Mouse (Mus musculus) natural killer cell, adult 2 months (primary cell): Measurements from ENCODE around the gene Mybbp1a.

Experiments
- DNase-seq, 2 experiments: peaks; one replicate each; pipeline ENCODE4 v3.0.0; 2022; ENCODE audit warnings: low spot score in 2 of 2

The Mybbp1a gene

DNA sequence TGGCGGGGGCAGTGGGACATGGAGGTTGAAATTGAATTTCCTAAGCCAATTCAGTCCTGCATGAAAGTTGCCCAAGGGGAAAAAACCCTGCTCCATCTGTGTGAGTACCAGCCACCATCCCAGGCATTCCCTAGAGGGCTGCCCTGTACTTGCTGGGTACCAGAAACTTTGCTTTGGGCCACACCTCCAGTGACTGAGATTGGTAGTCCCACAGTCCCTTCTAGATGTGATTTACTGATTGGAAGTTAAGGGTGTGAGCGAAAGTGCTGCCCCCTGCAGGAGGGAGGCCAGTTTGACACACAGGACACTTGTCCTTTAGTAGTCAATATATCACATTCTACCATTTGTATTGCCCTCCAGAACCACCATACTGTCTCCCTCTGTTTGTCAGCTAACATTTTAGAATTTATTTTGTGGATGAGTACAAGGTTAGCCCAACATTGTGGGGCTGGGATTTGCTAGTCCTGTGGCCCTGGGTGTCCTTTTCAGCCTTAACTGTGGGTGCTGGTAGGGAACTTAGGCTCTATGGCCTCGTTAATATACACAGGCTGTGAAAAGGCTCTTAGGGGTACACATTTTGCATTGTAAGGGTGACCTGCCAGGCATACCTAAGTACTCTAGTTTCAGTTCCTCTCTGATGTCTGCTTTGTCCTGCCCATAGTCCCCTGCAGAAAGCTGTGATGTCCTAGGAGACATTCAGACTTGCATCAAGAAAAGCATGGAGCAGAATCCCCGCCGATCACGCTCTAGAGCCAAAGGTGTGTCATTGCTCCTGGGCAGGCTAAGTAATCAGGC, 5.4 kb downstream of the Mybbp1a start:
- DNase-seq = peak; percentile 54 to 79

DNA sequence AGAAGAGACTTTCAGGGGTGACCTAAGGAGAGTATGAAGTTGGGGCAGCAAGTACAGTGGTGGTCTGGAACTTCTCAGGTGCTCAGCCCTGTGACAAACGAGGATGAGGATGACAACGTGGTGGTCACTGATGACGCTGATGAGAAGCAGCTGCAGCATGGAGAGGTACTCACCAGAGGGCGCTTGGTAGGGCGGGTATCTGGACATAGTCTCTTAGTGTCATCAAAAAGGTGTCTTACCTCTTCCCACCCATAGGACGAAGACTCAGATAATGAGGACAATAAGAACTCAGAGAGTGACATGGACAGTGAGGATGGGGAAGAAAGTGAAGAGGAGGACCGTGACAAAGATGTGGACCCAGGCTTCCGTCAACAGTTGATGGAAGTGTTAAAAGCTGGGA, 6.3 kb downstream of the Mybbp1a start:
- DNase-seq = no peak

DNA sequence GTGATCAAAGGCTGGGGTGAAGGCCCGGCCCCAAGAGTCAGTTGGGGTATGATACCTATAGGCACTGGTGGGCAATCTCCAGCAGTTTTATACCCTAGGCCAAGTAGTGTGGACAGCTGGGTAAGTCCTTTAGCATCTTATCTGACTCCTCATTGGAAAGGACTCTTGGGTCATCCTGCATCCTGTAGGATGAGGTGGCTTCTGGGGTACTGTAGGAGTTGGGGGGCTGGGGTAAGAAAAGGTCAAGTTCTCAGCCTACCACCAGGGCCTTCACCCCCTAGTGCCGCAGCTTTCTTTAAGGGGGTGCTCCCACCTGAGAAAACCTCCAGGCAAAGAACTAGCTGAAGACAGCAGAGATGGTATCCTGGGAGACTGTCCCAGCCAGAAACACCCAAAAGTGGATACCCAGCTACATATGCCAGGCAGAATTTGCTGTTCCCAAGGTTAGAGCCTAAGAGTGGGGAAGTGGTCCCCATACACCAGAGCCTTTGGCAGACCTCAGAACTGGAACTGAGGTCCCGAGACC, 11.0 kb downstream of the Mybbp1a start:
- DNase-seq = no peak

DNA sequence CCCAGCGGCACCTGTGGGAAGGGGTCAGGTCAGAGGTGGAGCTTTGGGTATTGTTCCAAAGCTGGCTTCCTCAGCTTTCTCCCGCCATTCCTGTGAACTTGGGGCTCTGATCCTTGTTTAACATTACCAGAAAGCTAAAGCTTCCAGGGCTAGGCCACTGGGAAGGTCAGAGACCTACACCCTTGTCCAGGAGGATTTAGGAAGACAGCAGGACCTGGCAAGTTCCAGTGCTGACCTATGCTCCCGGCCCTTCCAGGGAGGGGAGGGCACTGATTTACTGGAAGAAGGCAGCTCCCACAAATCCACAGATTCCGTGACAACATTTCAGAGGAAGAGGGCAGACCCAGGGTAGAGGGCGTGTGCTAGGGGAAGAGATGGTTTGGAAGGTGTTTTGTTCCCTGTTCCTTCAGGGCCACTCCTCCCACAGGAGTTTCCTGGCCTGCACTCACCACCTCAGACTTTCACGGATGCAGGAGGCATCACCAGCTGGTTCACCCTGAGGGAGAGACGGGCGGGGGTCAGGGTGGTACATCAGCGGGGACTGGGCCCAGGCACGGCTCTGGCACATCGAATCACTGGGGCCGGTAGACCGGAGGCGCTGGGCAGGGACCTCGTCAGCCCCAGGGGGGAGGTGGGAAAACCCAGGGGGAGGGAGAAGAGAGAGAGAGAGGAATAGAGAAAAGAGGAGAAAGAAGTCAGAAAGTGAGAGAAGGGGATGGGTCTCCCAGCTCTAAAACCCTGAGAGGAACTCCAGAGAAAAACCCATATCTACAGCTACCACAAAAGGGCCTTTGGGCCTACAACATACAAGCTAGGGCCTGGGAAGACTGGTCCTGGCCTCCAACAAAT, 12.2 kb downstream of the Mybbp1a start:
- no peak for DNase-seq

DNA sequence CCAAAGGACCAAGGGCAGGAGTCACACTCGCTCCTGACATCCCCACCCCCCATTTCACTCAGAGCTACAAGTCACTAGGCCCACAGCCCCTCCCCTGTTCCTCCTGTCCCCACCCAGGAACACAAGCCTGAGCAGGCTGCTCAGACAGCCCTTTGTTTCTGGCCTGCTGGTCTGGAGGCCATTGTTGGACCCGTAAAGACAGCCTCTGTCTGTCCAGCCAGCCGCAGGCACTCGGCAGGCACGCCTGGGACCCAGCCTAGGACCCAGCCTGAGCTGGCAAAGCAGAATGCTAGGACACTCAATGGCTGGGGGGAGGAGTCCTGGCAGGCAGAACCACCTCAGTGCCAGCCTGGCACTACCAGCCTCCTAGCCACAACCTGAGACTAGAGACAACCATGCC, 14.5 kb downstream of the Mybbp1a start:
- DNase-seq = no peak

DNA sequence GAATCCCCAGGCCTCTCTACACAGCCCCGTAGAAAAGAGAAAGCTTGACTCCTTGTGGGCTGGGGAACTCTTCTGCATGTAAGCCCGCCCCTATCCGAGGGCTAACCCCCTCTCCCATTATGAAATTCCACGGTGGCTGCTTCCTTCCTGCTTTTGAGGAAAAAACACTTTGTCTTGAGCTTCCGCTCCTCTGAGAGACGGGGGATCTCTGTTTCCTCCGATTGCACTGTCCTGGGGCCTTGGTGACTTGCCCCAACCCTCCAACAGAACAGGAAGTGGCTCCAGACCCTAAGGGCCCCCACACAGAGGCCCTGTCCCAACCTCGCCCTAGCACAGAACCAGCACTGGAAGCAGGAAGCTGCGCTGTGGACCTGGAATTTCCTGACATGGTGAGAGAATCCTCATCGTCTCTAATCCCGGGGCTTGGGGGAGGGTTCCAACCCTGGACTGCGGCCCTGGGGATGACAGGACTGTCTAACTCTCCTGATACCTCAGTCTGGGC, 16.9 kb downstream of the Mybbp1a start:
- DNase-seq = no peak

DNA sequence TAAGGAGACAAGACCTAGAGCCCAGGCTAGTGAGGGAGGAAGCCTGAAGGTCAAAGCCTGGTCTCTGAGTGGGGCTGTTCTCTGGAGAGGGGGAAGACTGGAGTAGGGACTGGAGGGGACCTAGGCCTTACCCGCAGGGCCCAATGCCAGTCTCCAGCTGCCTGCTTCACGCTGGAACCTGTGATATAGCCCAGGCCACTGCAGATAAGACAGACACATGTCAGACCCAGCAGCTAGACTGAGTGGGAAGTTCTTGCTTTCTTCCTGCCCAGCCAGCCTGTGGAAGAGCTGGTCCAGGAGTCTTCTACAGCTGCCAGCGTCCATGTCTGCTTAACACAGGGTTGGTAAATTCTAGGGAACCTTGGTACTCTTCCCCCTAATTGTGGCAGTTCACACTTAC, 17.3 kb downstream of the Mybbp1a start:
- DNase-seq = no peak

DNA sequence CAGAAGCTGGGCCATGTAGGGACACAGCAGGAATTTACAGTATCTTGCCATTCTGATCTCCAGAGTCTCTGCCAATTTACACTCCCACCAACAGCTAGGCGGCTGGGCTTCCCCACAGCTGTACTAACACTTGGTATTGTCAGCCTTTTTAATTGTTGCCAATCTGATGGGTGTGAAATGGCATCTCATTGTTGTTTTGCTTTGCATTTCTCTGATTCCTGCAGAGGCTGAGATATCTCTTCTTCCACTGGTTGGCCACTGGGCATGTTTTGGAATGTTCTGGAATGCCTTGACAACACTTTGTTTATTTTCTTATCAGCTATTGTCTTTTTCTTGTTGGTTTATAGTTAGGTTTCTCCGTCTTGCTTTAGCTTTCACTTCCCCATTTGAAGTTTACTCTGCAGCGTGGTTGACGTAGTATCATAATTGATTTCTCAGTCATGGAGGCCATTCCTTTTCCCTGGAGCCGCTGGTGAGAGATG, 20.4 kb downstream of the Mybbp1a start:
- peak in 1 of 2 experiments; percentile 26 for DNase-seq

DNA sequence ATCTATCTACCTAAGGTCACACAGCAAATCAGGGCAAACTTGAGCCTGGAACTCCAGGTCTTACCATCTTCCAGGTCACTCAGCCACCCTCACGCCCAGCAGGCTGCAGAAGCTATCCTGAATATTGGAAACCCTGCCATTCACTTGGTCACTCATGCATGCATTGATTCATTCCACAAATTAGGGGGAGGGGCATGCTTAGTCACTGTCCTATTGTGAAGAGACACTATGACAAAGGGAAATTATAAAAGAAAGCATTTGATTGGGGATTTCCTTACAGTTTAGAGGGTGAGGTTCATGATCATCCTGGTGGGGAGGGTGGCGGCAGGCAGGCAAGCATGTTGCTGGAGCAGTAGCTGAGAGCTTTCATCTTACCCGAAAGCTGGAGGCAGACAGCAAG, 23.7 kb downstream of the Mybbp1a start:
- no peak for DNase-seq

DNA sequence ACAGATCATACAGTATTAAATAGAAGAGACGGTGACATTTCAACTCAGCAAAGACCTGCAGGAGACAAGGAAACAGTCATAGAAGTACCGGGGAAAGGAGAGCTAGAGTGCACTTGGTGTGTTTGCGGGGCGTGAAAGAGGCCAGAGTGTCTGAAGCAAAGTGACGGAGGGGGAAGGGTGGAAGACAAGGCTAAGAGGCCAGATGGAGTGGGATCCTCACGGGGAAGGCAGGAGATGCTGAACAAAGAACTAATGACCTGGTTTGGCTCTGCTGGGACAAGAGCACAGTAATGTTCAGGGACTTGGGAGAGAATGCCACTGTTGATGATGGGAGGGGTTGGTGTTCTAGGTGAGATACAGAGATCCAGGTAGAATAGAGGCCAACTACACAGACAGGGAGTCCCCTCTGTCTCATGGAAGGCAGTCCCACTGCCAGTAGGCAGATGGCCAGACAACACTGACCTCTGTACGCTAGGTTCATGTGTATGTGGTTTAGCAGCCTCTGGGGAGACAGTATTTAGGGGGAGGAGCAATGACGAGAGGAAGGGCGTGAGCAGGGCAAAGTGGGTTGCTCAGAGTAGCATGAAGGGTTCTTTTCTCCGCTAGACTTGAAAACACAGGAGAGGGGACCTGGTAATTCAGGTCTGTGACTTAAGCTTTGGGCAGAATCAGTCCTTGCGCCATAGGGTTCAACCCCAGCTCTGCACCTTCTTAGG, 25.0 kb downstream of the Mybbp1a start:
- peak in 1 of 2 experiments; percentile 49 for DNase-seq

DNA sequence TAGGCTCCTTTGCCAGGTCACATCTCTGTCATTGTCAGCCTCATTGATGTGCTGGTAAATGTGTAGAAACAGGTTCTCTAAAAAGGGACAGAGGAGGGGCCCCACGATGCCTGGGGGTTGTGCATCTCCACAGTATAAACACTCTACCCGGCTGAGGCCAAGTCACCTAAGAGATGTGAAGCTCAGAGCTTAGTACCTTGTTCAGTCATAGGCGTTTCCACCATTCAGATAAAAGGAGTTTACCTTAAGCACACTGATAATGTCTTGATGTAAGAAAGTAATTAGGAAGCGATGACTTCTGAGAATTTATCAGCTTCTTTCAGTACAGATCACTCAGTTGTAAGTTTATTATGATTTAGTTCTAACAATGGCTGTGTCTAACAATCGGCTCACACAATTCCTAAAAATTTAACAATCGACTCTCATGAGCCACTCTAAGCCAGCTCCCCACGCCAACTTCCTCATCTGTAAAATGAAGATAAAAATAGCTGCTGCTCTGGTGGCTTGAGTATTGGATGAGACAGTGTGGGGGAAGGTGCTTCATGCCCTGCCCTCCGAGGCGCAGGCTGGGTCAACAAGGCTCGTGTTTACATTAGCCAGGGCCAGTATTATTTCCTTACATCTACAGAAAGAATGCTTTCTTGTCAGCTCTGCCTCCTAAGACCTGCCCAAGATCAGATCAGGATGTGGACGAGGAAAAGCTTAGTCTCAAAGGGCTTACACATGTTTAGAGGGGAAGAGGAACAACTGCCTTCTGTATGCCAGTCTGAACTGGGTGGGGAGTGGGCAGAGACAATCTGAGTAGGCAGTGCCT, 25.7 kb downstream of the Mybbp1a start:
- DNase-seq = peak in 1 of 2 experiments; percentile 36

DNA sequence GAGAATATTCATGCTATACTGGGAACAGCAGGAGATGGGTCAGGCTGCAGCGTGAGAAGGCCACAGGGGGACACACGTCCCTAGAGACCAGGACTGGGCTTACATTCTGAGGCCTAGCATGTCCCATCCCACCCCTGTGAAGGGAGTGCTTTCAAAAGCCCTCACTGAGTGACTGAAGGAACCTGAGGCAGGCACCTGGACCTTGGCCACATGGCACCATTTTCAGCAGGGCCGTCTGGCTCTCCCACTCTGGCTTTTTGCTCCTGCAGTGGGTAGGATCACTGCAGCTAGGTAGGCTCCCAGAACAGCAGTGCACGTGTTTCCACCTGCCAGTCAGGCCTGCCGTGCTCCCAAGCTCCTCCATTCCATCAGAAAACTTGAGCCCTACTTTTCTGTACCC, 27.4 kb downstream of the Mybbp1a start:
- no peak for DNase-seq

DNA sequence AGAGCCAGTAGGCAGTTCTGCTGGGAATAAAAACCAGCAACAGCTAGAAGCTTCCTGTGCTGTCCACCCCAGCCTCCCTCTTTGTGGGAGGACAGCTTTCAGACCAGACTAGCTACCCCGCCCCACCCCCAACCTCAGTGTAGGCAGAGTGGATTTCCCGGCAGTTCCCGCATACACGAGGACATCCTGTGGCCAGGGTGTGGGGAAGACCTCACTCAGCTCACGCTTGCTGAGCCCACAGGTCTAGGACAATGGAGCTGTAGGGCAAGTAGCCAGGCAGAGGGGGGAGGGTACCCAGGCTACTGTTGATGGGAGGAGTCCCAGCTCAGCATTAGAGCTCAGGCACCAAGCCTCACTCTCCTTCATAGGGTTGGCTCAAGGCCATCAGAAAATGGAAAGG, 28.1 kb downstream of the Mybbp1a start:
- DNase-seq = no peak

DNA sequence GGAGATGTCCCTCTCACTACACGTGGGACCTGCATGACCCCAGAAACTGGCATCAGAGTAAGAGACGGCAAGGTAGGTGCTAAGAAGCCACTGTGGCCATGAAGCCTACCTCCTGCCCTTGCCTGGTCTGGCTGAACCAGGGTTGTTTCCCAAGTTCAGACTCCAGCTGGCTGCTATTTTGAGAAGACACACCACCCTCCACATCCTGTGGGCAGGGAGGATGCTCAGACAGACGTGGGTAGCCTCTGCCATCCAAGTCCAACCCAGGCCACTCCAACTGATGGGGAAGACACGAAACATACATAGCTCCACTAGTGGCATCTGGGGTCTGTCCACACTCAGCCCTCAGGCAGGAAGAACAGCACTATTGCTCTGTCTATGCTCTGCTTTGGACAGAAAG, 28.8 kb downstream of the Mybbp1a start:
- DNase-seq = no peak

DNA sequence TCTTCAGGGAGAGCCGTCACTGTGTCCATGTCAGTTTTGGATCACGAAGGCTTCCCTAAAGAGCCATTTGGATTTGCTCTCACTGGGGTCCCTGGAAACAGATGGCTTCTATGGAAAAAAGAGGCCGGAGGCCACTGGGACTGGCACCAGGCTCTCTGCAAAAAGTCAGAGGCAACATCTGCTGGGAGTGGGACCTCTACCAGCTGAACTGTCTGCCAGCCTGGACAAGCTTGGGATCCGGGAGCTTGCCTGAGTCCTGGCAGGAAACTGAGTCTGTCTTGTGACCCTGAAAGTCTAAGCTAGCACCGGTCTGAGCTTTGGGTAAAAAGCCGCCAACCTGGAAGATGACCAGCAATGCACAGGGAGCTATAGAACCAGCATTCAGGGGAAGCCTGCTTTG, 30.2 kb downstream of the Mybbp1a start:
- DNase-seq = no peak

DNA sequence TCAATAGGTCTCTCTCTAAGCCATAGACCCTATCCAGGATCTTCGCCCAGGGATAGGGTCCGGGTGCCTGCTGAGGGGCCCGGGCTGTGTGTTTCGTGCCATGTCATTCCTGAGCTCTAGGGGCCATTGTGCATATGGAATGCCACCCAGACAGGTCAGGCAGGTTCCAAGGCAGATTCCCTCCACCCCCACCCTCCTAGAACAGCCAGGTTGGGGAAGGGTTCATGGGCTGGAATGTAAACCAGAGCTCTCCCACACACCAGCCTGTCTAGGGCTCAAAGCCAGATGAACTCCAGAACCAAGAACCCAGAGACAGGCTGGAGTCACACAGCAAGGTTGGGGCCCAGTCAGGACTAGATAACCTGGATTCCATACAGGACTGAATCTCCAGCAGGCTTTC, 32.4 kb downstream of the Mybbp1a start:
- no peak for DNase-seq

DNA sequence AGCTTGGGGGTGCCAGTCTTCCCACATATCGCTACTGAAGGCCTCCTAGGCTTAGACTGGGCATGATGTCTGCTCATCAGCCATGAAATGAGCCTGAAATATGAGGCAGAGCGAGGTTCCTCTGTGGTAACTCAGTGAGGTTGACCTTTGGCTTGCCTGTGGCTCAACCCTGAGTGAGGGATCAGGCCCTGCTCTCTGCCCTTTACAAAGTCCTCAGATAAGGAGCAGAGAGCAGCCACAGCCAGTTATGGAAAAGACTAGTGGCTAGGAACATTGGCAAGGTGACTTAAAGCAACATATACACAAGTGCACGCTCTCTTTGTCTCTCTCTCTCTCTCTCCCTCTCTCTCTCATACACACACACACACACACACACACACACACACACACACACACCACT, 33.8 kb downstream of the Mybbp1a start:
- DNase-seq = no peak

DNA sequence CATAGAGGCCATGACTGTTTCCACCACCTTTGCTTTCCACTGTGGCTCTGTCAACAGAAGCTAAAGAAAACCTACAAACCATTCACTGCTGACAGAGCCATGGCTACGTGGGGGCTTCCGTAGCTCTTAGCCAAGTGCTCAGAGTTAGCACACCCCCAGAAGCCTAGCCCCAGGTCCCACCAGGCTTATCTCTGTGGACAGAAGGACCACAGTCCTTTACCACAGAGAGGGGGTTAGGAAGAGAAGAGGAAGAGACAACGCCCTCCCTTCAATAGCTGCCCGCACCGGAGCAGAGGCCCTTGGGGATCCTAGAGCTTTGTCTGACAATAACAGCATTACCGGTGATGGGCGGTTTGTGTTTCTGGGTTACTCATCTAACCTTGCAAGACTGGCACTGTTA, 34.3 kb downstream of the Mybbp1a start:
- DNase-seq = no peak

DNA sequence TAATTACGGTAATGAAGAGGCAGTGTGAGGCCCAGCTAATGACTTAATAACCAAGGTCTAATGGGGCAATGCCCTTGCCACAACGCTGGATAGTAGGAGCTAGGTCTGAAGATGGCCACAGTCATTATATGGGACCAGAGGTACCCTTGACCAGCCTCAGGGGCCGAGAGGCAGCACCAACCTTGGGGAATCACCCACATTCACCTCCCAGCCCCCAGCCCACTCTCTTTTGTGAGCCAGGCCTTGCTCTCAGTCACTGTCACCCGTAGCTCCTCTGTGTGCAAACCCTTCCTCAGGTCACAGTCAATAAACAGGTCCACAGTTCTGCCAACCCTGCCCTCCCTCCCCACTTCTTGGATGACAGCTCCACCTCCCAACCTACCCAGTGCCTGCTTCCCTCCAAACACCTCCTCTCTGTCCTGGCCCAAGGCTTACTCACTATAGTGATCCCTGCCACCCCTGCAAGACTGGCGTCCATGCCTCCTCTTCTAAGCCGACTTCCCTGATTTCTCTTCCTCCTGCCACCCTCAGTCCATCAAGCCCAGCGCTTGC, 35.0 kb downstream of the Mybbp1a start:
- no peak for DNase-seq

DNA sequence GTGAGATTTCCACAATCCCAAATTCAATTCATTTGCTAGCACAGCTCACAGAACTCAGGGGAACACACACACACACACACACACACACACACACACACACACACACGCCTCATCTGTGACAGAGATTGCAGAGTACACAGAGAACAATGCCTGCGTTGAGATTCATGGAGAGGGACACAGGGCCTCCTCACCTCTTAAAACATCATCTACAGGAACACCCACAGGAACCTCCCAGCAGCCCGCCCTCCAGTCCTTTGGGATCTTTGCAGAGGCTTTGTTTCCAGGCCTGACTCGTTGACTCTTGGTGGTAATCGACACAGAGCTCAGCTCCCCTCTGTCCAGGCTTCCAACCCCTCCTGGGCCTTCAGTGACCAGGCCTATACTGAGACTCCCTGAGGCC, 36.0 kb downstream of the Mybbp1a start:
- DNase-seq = no peak

DNA sequence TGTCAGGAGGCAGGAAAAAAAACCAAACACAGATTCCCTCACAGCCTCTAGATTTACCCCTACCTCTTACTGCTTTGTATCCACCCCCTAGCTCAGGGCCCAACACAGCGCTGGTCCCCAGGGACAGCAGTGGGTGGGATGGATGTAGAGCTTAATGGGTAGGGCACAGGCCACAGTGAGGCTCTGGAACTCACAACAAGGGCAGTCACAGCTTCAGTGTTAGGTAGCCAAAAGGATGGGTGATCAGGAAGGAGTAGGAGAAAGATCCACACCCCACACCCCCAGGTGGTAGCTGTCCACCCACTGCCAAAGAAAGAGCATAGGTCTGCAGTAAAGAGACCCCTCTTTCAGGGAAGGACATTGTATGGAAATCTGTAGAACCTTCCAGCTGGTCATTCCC, 36.5 kb downstream of the Mybbp1a start:
- no peak for DNase-seq
